Mouse (Mus musculus) E14TG2a.4 (cell line): ENCODE results near the gene Plcz1.

Experiments used
- H3K27me3 ChIP-seq: 2 replicates; pipeline ENCODE4 v1.6.1; 2014; ENCODE audit warnings: low read length, control low read depth; ENCODE audit not compliant: insufficient read depth
- H3K36me3 ChIP-seq: 2 replicates; pipeline ENCODE4 v1.6.1; 2014; ENCODE audit warnings: low read length, control low read depth; ENCODE audit not compliant: insufficient read depth
- H3K4me1 ChIP-seq: replicated peaks from 2 replicates; pipeline ENCODE4 v1.6.1; 2014; ENCODE audit warnings: low read depth, low read length, control low read depth
- H3K4me3 ChIP-seq: replicated peaks from 2 replicates; pipeline ENCODE4 v1.5.1; 2014; ENCODE audit warnings: mild to moderate bottlenecking, low read length
- H3K9me3 ChIP-seq: 2 replicates; pipeline ENCODE4 v1.6.1; 2014; ENCODE audit warnings: low read length, control low read depth
- CTCF ChIP-seq: conservative IDR thresholded peaks from 2 replicates; pipeline ENCODE4 v1.5.1; 2014; ENCODE audit warnings: low read length
- NANOG ChIP-seq: IDR thresholded peaks from 2 replicates; pipeline ENCODE4 v1.6.1; 2014; ENCODE audit warnings: borderline replicate concordance, low read length, mixed read lengths
- POU5F1 ChIP-seq: IDR thresholded peaks from 2 replicates; pipeline ENCODE4 v1.6.1; 2014; ENCODE audit warnings: low read length, borderline replicate concordance

Plcz1 gene

GRCm38 (mm10) chr6:139966684-139967083 is 74.6 kb downstream of the Plcz1 start:
- no peaks in the 10 kb centered on the region for H3K9me3 ChIP-seq
- H3K4me1 ChIP-seq = peaks cover 3% of the 10 kb centered on the region; the same call in 1 of the 2 replicates
- no peak for TF ChIP-seq CTCF
- no peak for TF ChIP-seq NANOG
- no peak for TF ChIP-seq POU5F1
- H3K27me3 ChIP-seq = no peaks in the 10 kb centered on the region
- H3K4me3 ChIP-seq = no peak overlapping the region
- no peaks in the 10 kb centered on the region for H3K36me3 ChIP-seq

DNA sequence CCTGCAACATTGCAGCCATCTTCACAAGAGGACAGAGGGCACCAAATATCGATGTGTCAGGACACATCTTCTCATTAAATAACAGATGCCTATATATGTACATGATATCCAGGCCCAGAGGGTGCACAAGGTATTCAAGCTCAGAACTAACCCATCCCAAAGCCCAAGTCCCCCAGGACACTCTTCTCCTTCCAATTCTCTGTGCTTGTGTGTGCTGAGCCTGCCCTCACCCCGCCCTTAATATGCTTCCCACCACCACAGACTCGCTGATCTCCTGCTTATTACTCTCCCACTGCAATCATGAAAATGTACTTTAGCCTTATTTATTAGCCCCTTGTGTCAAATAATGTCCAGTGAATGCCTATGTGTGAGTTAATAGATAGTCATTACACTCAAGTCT is 76.4 kb downstream of the Plcz1 start:
- Histone ChIP-seq H3K4me3 (no peak overlapping the region), H3K36me3 (no peaks in the 10 kb centered on the region), H3K4me1 (0 out of 2 replicates have a peak, but pooled peaks cover 3% of the 10 kb centered on the region), H3K27me3 (no peaks in the 10 kb centered on the region), H3K9me3 (no peaks in the 10 kb centered on the region)
- no peak for TF ChIP-seq CTCF
- TF ChIP-seq POU5F1 = no peak
- TF ChIP-seq NANOG = no peak

DNA sequence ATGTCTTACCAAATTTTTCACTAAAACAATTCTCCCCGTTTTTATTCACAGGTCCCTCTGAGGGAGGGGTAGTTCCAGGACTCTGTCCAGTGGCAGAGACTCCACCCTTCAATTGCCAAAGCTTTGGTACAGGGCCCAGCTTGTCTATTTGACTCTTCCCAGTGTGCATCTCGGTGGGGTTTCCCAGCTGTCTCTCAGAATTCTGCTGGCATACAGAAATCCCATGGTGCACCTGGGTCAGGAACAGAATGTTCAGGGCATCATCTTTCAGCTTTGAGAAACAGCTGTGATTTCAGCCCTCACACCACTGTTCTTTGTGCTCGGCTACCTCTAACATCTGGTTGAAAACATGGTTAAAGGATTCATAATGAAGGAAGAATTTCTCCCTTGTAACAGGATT is 77.5 kb downstream of the Plcz1 start:
- Histone ChIP-seq H3K36me3 (no peaks in the 10 kb centered on the region), H3K27me3 (no peaks in the 10 kb centered on the region), H3K4me3 (no peak overlapping the region), H3K4me1 (0 out of 2 replicates have a peak, but pooled peaks cover 3% of the 10 kb centered on the region), H3K9me3 (no peaks in the 10 kb centered on the region)
- TF ChIP-seq POU5F1 = no peak
- TF ChIP-seq NANOG = no peak
- no peak for TF ChIP-seq CTCF

- no peak for TF ChIP-seq POU5F1
- TF ChIP-seq NANOG = no peak
- TF ChIP-seq CTCF = no peak
- no peaks in the 10 kb centered on the region for H3K4me1 ChIP-seq
- H3K27me3 ChIP-seq = no peaks in the 10 kb centered on the region
- no peaks in the 10 kb centered on the region for H3K9me3 ChIP-seq
- H3K36me3 ChIP-seq = no peaks in the 10 kb centered on the region
- H3K4me3 ChIP-seq = no peak overlapping the region
Measured at GRCm38 (mm10) chr6:139957531-139958241, 83.6 kb downstream of the Plcz1 start.

DNA sequence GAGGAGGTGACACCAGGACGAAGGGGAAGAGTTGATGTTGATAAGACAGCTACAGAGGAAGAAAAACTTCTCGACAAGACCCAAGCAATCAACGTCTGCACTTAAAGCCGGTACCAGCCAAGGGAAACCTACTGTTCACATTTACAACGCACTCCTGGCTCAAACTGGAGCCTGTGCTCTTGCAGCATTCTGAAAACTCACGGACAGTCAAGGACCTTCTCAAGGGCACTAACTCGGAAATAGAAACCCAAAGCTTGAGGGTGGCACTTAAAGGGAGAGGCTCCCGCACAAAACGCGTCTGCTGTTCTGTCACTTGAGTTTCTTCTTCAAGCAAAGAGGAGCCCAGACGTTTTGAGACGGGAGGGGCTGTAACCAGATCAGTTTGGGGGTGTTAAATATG is 87.7 kb downstream of the Plcz1 start:
- Histone ChIP-seq H3K36me3 (no peaks in the 10 kb centered on the region), H3K9me3 (no peaks in the 10 kb centered on the region), H3K27me3 (no peaks in the 10 kb centered on the region), H3K4me3 (no peak overlapping the region), H3K4me1 (no peaks in the 10 kb centered on the region)
- TF ChIP-seq NANOG (no peak), POU5F1 (no peak)

GRCm38 (mm10) chr6:139947106-139947879 is 94.0 kb downstream of the Plcz1 start:
- H3K27me3 ChIP-seq = no peaks in the 10 kb centered on the region
- no peak overlapping the region for H3K4me3 ChIP-seq
- H3K36me3 ChIP-seq = no peaks in the 10 kb centered on the region
- no peaks in the 10 kb centered on the region for H3K4me1 ChIP-seq
- H3K9me3 ChIP-seq = no peaks in the 10 kb centered on the region
- no peak for TF ChIP-seq CTCF
- TF ChIP-seq NANOG = no peak
- no peak for TF ChIP-seq POU5F1
